Mouse (Mus musculus): ENCODE results near the gene Des.

Des gene

GRCm38 (mm10) chr1:75360112-75361031 is at the start of gene Des:
Des (plus strand) TSS chr1:75360329.
- DNase-seq (ENCODE audit: low spot score in 2 of 2) = no peak

GRCm38 (mm10) chr1:75311694-75312093 is 48.4 kb upstream of the Des start:
- no peak for DNase-seq (ENCODE audit: low spot score in 2 of 2)

DNA sequence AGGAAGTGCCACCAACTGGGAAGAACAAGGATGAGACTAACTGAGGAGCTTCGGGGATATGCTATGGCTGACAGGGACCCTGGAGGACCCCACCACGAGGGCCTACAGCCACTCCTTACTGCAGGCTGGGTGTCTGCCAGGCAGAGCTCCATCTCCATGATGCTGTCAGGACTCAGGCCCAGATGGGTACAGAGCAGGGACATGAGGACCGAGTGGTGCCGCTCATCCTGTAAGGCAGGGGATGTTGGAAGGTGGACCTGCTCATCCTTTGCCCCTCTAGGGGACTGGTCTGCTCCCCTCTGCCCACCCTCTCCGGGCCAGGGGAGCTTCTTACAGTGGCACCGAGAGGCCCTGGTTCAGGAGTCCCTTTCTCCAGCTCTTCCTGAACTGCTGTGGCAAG is 45.1 kb upstream of the Des start:
- DNase-seq (ENCODE audit: low spot score in 2 of 2) = no peak

GRCm38 (mm10) chr1:75315456-75316365 is 44.4 kb upstream of the Des start:
- DNase-seq (ENCODE audit: low spot score in 2 of 2) = no peak

DNA sequence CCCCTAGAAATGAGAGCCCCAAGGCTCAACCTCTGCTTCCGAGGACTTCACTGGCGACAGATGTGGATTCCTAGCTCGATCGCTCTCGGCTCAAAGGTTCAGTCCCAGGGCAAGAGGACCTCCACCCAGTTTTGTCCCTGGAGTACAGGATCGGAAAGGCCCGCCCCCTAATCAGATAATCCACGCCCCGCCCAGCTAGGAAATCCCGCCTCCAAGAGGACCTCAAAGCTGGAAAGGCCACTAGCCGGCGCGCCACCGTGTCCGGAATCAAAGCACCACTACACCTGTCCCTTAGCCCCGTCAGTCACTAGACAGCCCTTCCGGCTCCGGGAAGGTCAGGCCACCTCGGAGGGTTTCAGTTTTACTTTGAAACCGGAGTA is 43.3 kb upstream of the Des start:
- DNase-seq (ENCODE audit: low spot score in 2 of 2) = peak; percentile 61 to 72

- peak; percentile 100 for DNase-seq (ENCODE audit: low spot score in 2 of 2)
Measured at GRCm38 (mm10) chr1:75317241-75318201, 42.6 kb upstream of the Des start, which contains the start of gene Dnpep. Dnpep (minus strand) TSS chr1:75317990.

DNA sequence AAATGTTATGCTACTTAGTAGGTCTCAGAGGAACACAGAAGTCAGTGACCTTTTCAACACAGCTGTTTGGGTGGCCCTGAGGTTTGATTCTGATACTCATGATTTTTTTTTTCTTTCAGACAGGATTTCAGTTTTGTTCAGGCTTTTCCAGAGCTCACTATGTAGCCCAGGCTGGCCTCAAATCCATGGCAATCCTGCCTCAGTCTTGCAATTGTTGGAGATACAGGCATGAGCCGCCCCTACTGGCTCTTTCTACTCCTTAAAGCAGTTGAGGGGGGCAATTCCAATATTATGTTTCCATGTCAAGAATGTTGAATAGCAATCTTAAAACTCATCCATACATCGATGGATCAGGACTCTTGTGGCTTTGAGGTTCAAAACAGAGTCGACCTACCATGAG is 41.8 kb upstream of the Des start:
- no peak for DNase-seq (ENCODE audit: low spot score in 2 of 2)

DNA sequence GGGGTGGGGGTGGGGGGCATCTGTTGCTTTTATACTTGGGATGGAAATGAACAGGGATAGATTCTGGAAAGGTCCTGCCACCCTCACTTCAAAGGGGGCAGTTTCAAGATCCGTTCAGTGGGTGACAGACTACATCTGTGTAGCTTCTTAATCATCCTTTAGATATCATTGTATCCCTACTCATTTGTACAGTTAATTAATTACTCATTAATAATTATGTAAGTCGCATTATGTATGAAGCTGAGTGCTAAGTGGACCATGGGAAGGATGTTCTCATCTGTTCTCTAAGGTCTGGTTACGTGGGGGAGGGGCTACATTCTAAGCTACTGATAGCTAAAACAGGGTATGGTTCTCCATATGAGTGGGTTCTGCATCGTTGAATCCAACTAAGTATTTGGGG is 41.4 kb upstream of the Des start:
- DNase-seq (ENCODE audit: low spot score in 2 of 2) = no peak

GRCm38 (mm10) chr1:75319166-75319565 is 41.0 kb upstream of the Des start:
- DNase-seq (ENCODE audit: low spot score in 2 of 2) = no peak

DNA sequence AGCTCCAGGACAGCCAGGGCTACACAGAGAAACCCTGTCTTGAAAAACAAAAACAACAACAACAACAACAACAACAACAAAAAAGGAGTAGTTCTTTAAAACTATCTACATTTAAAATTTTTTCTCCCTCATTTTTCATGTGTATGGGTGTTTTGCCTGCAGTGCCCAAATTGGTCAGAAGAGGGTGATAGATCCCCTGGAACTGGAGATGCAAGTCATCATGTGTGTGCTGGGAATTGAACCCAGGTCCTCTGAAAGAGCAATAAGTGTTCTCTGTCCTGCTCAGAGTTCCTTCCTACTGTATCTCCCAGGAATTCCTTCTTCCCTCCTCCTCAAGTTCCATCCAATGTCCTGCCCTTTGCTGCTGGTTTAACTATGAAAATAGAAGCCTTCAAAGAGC is 32.7 kb upstream of the Des start:
- DNase-seq (ENCODE audit: low spot score in 2 of 2) = no peak

DNA sequence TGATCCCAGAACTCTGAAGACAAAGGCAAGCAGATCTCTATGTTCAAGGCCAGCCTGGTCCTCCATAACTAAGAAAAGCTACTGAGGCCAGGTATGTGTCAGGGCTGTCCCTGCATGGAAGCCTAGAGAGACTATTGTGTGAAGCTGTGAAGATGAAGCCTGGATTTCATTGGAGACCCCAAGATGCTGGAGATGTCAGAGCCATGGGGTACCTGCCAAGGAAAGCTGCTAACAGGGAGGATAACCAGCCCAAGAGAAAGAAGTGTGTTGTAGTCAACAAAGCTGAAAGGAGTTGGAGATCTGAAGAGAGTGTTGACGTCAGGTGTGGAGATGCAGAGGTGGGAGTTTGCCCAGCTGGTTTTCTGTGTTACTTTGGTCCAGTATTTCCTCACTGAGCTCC is 28.9 kb upstream of the Des start:
- no peak for DNase-seq (ENCODE audit: low spot score in 2 of 2)

- no peak for DNase-seq (ENCODE audit: low spot score in 2 of 2)
Measured at GRCm38 (mm10) chr1:75336461-75336860, 23.7 kb upstream of the Des start.

GRCm38 (mm10) chr1:75337097-75337496 is 23.0 kb upstream of the Des start:
- DNase-seq (ENCODE audit: low spot score in 2 of 2) = no peak

- no peak for DNase-seq (ENCODE audit: low spot score in 2 of 2)
Measured at GRCm38 (mm10) chr1:75338091-75338694, 21.9 kb upstream of the Des start.

GRCm38 (mm10) chr1:75339337-75339736 is 20.8 kb upstream of the Des start:
- DNase-seq (ENCODE audit: low spot score in 2 of 2) = no peak

DNA sequence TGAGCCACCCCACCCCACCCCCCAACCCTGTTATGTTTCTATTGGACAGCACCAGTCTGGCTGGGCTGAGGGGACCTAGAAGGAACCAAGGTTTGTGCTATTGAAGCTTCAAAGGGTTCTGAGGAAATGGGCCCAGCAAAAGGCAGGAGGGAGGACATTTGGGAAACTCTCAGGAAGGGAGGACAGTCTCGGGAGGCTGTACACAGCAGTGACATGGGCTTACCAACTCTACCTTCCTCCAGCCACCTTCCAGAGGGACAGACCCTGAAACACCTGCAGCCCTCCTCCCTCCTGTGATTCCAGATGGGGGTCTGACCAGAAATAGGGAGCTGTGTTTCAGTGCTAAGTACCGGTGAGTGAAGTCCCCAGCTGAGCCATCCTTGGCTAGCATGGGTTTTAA is 19.6 kb upstream of the Des start:
- no peak for DNase-seq (ENCODE audit: low spot score in 2 of 2)

DNA sequence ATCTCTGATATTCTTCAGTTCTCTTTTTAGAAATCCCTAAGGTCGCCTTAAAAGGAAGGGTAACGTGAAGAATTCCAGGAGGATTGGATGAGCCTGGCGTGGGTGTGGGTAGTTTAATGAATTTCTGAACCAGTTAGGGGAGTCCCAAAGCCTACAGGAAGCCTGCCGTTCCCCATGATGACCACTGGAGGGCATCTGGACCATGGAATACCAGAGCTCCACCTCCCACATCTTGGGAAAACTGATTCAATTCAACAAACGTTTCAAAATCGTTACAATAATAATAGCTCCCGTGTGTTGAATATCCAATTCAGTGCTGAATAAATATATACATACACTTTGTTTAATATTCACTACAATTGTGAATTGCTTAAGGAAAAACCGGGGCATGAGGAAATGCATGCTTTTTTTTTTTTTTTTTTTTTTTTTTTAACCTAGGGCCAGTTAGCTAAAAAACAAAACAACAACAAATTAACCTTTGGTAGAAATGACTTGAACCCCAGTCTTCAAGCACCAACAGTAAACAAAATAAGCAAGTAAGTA is 17.2 kb upstream of the Des start:
- DNase-seq (ENCODE audit: low spot score in 2 of 2) = peak in 1 of 2 experiments; percentile 14

- no peak for DNase-seq (ENCODE audit: low spot score in 2 of 2)
Measured at GRCm38 (mm10) chr1:75344291-75345035, 15.7 kb upstream of the Des start.

DNA sequence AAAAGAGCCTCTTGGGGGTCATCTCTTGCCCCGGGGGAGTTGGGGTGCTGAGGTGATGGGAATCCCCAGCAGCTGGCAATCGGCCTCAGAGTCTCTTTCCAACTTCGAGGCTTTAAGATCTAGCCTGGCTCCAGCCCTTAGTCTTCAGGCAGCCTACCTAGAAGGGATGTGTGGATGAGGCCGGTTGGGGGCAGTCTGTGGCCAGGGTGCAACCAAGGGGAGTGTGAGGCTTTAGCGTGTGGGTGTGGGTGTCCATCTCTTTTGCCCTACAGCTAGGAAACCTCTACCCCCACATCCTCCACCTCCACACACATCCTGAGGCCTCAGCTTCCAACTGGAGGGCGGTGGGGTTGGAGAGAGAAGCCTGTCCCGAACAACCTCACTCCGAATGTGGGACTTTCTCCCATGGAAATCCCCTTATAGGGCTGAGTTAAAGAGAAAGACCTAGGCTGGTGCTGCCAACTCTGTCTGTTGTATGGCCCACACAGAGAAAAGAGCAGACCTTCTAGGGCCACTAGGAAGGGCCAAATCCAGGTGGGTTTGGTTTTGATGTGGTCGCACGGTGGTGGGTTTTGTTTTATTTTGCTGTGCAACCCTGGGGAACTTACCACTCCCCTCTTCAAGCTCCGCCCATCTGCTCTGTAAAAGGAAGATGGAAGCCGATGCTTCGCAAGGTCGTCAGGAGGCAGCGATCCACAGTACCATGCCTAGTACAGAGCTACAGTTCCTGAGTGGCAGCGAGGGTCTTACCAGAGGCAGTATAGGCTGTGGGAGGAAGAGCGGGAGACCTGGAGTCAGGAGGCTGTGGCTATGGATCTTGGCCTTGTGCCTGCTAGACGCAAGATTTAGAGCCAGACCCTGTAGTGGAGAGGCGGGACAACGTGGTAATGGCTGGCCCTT is 14.8 kb upstream of the Des start:
- DNase-seq (ENCODE audit: low spot score in 2 of 2) = no peak

Measured in spleen, postnatal 14 days (tissue).